Mouse (Mus musculus) E14TG2a.4 (cell line): Measurements from ENCODE around the gene Kcnip4.

ENCODE experiments used
- H3K27me3 ChIP-seq: 2 replicates; pipeline ENCODE4 v1.6.1; 2014; ENCODE audit warnings: low read length, control low read depth; ENCODE audit not compliant: insufficient read depth
- H3K36me3 ChIP-seq: 2 replicates; pipeline ENCODE4 v1.6.1; 2014; ENCODE audit warnings: low read length, control low read depth; ENCODE audit not compliant: insufficient read depth
- H3K4me1 ChIP-seq: replicated peaks from 2 replicates; pipeline ENCODE4 v1.6.1; 2014; ENCODE audit warnings: low read depth, low read length, control low read depth
- H3K4me3 ChIP-seq: replicated peaks from 2 replicates; pipeline ENCODE4 v1.5.1; 2014; ENCODE audit warnings: mild to moderate bottlenecking, low read length
- H3K9me3 ChIP-seq: 2 replicates; pipeline ENCODE4 v1.6.1; 2014; ENCODE audit warnings: low read length, control low read depth
- CTCF ChIP-seq: conservative IDR thresholded peaks from 2 replicates; pipeline ENCODE4 v1.5.1; 2014; ENCODE audit warnings: low read length
- NANOG ChIP-seq: IDR thresholded peaks from 2 replicates; pipeline ENCODE4 v1.6.1; 2014; ENCODE audit warnings: borderline replicate concordance, low read length, mixed read lengths
- POU5F1 ChIP-seq: IDR thresholded peaks from 2 replicates; pipeline ENCODE4 v1.6.1; 2014; ENCODE audit warnings: low read length, borderline replicate concordance

Gene Kcnip4

GRCm38 (mm10) chr5:49419707-49420106, 105.0 kb downstream of the Kcnip4 start:
- Histone ChIP-seq H3K4me3 (no peak overlapping the region), H3K27me3 (no peaks in the 10 kb centered on the region), H3K4me1 (no peaks in the 10 kb centered on the region), H3K36me3 (no peaks in the 10 kb centered on the region), H3K9me3 (no peaks in the 10 kb centered on the region)
- no peak for TF ChIP-seq NANOG
- no peak for TF ChIP-seq POU5F1
- no peak for TF ChIP-seq CTCF

DNA sequence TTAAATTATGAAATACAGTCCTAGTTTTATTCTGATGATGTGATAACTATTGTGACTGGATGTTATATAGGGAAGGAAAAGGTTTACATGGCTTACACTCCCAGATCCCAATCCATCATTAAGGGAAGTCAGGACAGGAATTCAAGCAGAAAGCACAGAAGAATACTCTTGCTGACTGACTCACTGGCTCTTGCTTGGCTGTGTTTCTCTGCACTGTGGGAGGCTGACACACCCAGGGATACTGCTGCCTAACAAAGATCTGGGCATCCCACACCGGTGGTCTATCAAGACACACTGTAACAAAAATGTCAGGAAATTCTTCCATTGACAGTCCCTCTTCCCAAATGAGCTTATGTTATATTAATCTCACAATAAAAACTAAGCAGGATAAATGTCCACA, 116.4 kb downstream of the Kcnip4 start:
- no peaks in the 10 kb centered on the region for H3K4me1 ChIP-seq
- TF ChIP-seq NANOG (no peak), CTCF (no peak), POU5F1 (no peak)
- no peaks in the 10 kb centered on the region for H3K27me3 ChIP-seq
- no peaks in the 10 kb centered on the region for H3K36me3 ChIP-seq
- no peaks in the 10 kb centered on the region for H3K9me3 ChIP-seq
- no peak overlapping the region for H3K4me3 ChIP-seq

DNA sequence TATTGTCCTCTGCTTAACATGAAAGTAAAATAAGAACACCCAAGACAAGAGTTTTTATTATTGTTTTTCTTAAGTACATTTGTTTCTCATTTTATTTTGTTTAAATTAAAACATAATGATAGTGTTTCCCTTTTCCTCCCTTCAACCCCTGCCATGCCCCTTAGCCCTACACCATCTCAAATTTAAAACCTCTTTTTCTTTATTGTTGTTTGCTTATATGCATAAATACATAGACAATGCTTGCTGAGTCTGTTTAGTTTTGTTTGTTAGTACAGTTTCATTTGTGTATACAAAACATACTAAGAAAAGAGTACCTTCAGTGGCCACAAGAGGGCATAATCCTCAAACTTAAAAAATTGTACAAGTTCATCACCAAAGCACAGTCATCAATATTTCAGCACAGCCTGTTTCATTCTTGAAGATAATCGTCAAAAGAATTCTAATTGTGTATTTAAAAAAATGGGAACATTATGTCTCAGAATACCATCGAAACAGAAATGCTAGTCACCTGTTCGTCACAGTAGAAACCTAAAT, 154.1 kb downstream of the Kcnip4 start:
- Histone ChIP-seq H3K4me1 (no peaks in the 10 kb centered on the region), H3K4me3 (no peak overlapping the region), H3K9me3 (no peaks in the 10 kb centered on the region), H3K27me3 (no peaks in the 10 kb centered on the region), H3K36me3 (no peaks in the 10 kb centered on the region)
- peak; percentile 60 for TF ChIP-seq CTCF
- no peak for TF ChIP-seq NANOG

DNA sequence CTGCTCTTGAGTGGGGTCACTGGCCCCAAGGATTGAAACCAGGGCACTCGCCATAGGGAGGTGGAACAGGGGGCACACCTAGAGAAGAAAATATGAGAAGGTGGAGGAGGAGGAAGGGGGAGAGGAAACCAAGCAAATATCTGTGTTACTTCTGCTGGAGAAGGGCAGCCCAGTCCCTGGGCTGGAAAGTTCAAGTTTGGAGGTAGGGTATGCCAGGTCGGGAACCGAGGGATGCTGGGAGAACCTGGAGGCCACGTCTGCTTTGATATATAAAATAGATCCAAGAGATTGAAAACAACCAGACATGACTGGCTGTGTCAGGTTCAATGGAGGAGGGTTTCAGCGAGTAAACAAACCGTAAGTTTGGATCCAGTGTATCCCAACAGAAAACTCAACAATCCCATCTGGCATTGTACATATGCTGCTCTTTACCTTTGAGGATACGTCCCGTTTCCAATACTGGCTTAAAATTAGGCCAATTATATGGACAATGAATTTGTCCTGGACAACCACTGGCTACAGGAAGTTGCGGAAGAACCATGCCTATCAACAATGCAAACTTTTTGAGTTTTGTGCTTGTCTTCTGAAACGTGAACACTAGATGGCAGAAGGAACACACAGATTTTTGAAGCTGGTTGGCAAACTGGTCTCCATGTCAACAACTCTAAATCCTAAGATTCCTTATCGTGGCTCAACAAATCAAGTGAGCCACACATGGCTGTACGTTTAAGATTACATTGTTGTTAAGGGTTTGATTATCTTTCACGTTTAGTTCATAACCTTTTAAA, 155.9 kb downstream of the Kcnip4 start:
- H3K27me3 ChIP-seq, result no peaks in the 10 kb centered on the region
- H3K9me3 ChIP-seq, result no peaks in the 10 kb centered on the region
- no peaks in the 10 kb centered on the region for H3K36me3 ChIP-seq
- H3K4me1 ChIP-seq, result no peaks in the 10 kb centered on the region
- no peak overlapping the region for H3K4me3 ChIP-seq
- TF ChIP-seq POU5F1 (no peak), CTCF (peak; percentile 37; the same call in 1 of the 2 replicates)

GRCm38 (mm10) chr5:49356381-49356780, 168.3 kb downstream of the Kcnip4 start:
- Histone ChIP-seq H3K27me3 (no peaks in the 10 kb centered on the region), H3K36me3 (no peaks in the 10 kb centered on the region), H3K4me3 (no peak overlapping the region), H3K9me3 (no peaks in the 10 kb centered on the region), H3K4me1 (no peaks in the 10 kb centered on the region)
- no peak for TF ChIP-seq CTCF
- no peak for TF ChIP-seq NANOG
- TF ChIP-seq POU5F1, result no peak

DNA sequence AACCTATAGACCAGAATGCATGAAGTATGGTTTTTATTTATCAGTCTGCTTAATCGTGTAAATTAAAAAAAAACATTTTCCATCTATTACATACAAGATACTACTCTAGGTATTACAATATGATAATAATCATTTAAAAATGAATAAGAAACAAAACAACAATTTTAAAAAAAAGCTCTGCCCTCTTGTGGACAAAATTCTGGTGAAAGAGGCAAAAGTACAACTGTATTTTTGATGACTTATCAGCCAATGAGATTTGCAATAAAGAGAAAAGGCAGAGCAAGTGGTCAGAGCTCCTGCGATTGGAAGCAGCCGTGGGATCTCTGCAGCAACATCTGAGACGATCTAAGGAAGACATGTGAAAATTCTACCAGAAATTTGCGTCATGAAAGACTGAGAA, 172.6 kb downstream of the Kcnip4 start:
- no peaks in the 10 kb centered on the region for H3K27me3 ChIP-seq
- H3K36me3 ChIP-seq, result no peaks in the 10 kb centered on the region
- TF ChIP-seq POU5F1 (no peak), NANOG (no peak), CTCF (no peak)
- H3K9me3 ChIP-seq, result no peaks in the 10 kb centered on the region
- no peak overlapping the region for H3K4me3 ChIP-seq
- H3K4me1 ChIP-seq, result no peaks in the 10 kb centered on the region

- TF ChIP-seq NANOG, result no peak
- no peak for TF ChIP-seq POU5F1
- peak; percentile 87 for TF ChIP-seq CTCF
- Histone ChIP-seq H3K4me1 (no peaks in the 10 kb centered on the region), H3K4me3 (no peak overlapping the region), H3K36me3 (no peaks in the 10 kb centered on the region), H3K9me3 (no peaks in the 10 kb centered on the region), H3K27me3 (no peaks in the 10 kb centered on the region)
These were observed 174.4 kb downstream of the Kcnip4 start for GRCm38 (mm10) chr5:49350126-49350909.

DNA sequence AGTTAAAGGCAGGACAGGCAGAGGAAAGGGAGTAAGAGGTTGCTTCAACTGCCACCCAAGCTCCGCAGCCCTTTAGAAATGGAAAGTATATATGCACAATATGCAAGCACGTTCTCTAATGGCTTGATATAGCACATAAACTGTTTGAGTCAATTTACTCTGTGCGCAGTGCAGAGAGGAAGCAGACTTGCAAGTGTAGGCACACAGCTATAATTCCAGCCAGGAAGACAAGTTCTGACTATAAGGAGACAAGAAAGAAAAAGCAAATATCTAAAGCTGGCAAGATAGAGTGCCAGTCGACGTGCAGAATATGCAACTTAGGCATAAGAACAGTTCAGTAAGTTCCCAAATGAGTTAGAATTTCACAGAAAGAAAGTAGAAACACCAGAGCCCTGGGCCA, 175.2 kb downstream of the Kcnip4 start:
- no peaks in the 10 kb centered on the region for H3K9me3 ChIP-seq
- no peaks in the 10 kb centered on the region for H3K27me3 ChIP-seq
- no peak overlapping the region for H3K4me3 ChIP-seq
- TF ChIP-seq CTCF (no peak), NANOG (no peak), POU5F1 (no peak)
- H3K4me1 ChIP-seq, result no peaks in the 10 kb centered on the region
- H3K36me3 ChIP-seq, result no peaks in the 10 kb centered on the region
